Mouse (Mus musculus): ENCODE results near the gene Abca7. TPM values are rescaled to one million over a fixed set of nuclear protein-coding genes. Genes with fewer than 3 reads are reported as not detected.

Abca7 gene
- polyA plus RNA-seq, 1 experiment from 2014 or later: 2.6 TPM

DNA sequence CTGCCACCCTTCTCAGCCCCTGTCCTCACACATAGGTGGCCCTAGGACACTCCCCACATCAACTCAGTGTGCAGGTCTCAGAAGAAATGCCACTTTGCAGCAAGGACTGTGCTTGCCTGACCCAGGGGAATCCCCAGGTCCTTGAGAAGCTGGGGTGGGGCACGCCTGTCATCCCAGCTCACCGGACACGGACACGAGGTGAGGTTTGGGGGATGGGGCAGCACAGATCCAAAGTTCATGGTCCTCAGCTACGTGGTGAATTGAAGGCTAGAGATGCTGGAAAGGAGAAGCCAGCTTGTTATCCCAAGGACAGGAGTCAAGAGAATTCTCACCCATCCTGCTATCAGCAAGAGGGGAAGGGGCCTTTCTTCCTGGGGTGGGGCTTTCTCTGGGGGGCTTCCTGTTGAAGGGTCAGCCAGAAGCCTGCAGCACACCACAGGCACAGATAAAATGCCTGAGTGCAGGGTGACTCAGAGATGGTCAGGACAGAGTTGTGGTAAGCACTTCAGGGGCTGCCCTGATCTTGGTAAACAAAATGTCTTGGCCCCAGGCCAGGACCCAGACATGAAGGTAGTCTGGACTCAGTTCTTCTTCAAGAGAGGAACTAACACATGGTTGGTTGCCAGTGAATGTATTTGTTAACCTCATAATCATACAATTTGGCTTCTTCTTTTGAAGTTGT, 36.6 kb downstream of the Abca7 start:
- 27% methylated on average over 5 of the region's 5 CpGs for WGBS
- peak overlapping the region; percentile 3; the same call in 1 of the 2 replicates for H3K4me2 ChIP-seq (replicated peaks; ENCODE audit: low read depth)
- no peak for TF ChIP-seq EP300 (optimal IDR thresholded peaks at IDR 0.05)
- TF ChIP-seq CTCF (IDR thresholded peaks at IDR 0.05; ENCODE audit: low read depth): no peak
- no peak overlapping the region for H3K4me3 ChIP-seq (ENCODE audit: low read depth, low read length)
- H3K36me3 ChIP-seq (ENCODE audit: control insufficient read depth, insufficient read depth, low read length): peaks cover 18% of the 10 kb centered on the region
- H3K9ac ChIP-seq (ENCODE audit: low read length): 0 out of 2 replicates have a peak overlapping the region, but pooled peaks have one; percentile 35
- peak overlapping the region; percentile 85 for H3K27ac ChIP-seq (replicated peaks)
- H3K4me1 ChIP-seq (replicated peaks; ENCODE audit: control insufficient read depth, insufficient read depth): peaks cover 10% of the 10 kb centered on the region; the same call in 1 of the 2 replicates
- H3K9me3 ChIP-seq (ENCODE audit: control insufficient read depth, low read length): no peaks in the 10 kb centered on the region
- DNase-seq (ENCODE audit: low spot score) (peak; percentile 53), ATAC-seq (ENCODE audit: low FRiP score, low TSS enrichment) (peak; percentile 38)
- no peaks in the 10 kb centered on the region for H3K27me3 ChIP-seq (ENCODE audit: control insufficient read depth, insufficient read depth, low read length)

DNA sequence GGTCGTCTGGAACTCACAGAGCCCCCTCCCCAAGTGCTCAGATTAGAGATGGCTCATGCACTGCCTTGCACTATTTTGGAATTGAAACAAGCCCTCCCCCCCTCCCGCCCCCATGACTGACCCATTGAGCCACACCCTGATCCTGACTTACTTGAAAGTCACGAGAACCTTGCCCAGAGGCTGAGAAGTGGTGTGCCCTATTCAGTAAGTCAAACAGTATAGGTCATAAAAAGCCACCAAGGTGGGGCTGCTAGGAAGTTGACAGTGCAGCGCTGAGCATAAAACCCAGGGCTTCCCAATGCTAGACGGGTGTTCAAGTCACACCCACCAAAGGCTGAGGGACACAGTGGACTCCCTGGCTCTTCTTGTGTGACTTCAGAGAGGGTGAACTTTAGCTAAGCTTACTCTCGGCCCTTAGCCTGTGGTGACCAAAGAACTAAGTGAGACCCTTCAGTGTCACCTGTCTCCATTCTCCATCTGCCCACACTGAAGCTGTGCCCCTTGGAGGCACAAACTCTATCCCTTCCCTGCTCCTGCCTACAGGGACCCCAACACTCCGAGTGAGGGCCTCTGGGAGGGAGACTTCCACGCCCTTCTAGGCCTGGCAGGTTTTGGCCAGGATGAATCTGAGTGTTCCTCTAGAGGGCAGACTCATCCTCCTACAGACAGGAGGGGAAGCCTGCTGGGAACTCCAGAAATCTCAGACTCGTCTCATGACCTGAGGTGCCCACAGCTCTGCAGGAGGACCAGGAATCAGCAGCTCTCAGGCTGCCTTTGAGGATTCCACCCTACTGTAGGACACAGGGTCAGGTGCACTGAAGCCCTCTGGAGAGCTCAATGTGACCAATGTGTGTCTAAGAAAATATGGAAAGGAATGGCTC, 37.5 kb downstream of the Abca7 start:
- H3K4me2 ChIP-seq (replicated peaks; ENCODE audit: low read depth): peak overlapping the region; percentile 3; the same call in 1 of the 2 replicates

DNA sequence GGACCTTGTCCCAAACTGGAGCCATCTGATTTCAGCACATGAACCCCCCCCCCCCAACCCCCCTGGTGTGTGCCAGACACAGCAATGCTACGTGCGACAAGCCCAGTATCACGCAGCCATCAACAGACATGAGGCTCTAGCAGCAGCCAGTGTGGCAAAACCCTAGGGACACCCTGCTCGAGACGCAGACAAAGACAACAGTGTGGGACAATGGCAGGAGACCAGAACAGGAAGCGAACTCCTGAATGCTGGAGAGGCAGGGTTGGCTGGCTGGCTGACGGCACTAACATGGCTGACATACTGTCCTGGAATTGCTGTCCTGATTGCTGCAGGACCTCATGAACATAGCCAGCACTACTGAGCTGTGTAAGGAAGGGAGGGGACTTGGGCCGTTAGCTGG, 38.9 kb downstream of the Abca7 start:
- H3K4me3 ChIP-seq (ENCODE audit: low read depth, low read length): no peak overlapping the region
- no peaks in the 10 kb centered on the region for H3K9me3 ChIP-seq (ENCODE audit: control insufficient read depth, low read length)
- H3K27me3 ChIP-seq (ENCODE audit: control insufficient read depth, insufficient read depth, low read length): no peaks in the 10 kb centered on the region
- ATAC-seq (ENCODE audit: low FRiP score, low TSS enrichment) (no peak), DNase-seq (ENCODE audit: low spot score) (no peak)
- H3K4me2 ChIP-seq (replicated peaks; ENCODE audit: low read depth): no peak overlapping the region
- H3K36me3 ChIP-seq (ENCODE audit: control insufficient read depth, insufficient read depth, low read length): peaks cover 18% of the 10 kb centered on the region
- H3K4me1 ChIP-seq (replicated peaks; ENCODE audit: control insufficient read depth, insufficient read depth): peaks cover 14% of the 10 kb centered on the region; the same call in 1 of the 2 replicates
- peak overlapping the region; percentile 45; the same call in 1 of the 2 replicates for H3K27ac ChIP-seq (replicated peaks)
- WGBS: 86% methylated on average over 8 of the region's 8 CpGs
- H3K9ac ChIP-seq (ENCODE audit: low read length): 0 out of 2 replicates have a peak overlapping the region, but pooled peaks have one; percentile 13
- no peak for TF ChIP-seq CTCF (IDR thresholded peaks at IDR 0.05; ENCODE audit: low read depth)
- no peak for TF ChIP-seq EP300 (optimal IDR thresholded peaks at IDR 0.05)

More for the DNA sequence above, 37.5 kb downstream of the Abca7 start:
- no peaks in the 10 kb centered on the region for H3K27me3 ChIP-seq (ENCODE audit: control insufficient read depth, insufficient read depth, low read length)
- H3K27ac ChIP-seq (replicated peaks): peak overlapping the region; percentile 85
- H3K4me1 ChIP-seq (replicated peaks; ENCODE audit: control insufficient read depth, insufficient read depth): peaks cover 14% of the 10 kb centered on the region; the same call in 1 of the 2 replicates
- H3K4me3 ChIP-seq (ENCODE audit: low read depth, low read length): no peak overlapping the region
- ATAC-seq (ENCODE audit: low FRiP score, low TSS enrichment): peak; percentile 55
- 23% methylated on average over 9 of the region's 9 CpGs for WGBS
- DNase-seq (ENCODE audit: low spot score): peak; percentile 56
- H3K36me3 ChIP-seq (ENCODE audit: control insufficient read depth, insufficient read depth, low read length): peaks cover 18% of the 10 kb centered on the region
- H3K9me3 ChIP-seq (ENCODE audit: control insufficient read depth, low read length): no peaks in the 10 kb centered on the region
- peak overlapping the region; percentile 23; the same call in 1 of the 2 replicates for H3K9ac ChIP-seq (ENCODE audit: low read length)
- peak; percentile 79 for TF ChIP-seq CTCF (IDR thresholded peaks at IDR 0.05; ENCODE audit: low read depth)
- no peak for TF ChIP-seq EP300 (optimal IDR thresholded peaks at IDR 0.05)

DNA sequence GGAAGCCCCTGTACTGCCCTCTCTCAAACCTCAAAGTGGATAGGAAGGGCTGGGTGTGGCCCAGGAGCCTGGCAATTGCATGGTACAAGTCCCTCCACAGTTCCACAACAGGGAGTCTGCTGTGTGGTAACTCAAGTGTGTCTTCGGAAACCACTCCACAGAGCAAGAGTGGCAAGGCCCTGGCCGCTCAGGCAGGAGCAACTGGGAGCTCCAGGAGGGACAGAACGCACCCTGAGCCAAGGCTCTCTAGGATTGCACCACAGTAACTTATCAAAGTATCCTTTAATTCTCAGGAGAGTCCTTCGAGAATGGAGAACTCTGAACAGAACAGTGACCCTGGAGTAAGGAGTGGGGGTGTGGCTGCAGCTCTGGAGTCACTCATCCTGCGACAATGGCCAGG, 39.4 kb downstream of the Abca7 start:
- H3K4me1 ChIP-seq (replicated peaks; ENCODE audit: control insufficient read depth, insufficient read depth): peaks cover 14% of the 10 kb centered on the region; the same call in 1 of the 2 replicates
- TF ChIP-seq EP300 (optimal IDR thresholded peaks at IDR 0.05) (no peak), CTCF (IDR thresholded peaks at IDR 0.05; ENCODE audit: low read depth) (no peak)
- DNase-seq (ENCODE audit: low spot score) (no peak), ATAC-seq (ENCODE audit: low FRiP score, low TSS enrichment) (no peak)
- peak overlapping the region; percentile 45; the same call in 1 of the 2 replicates for H3K27ac ChIP-seq (replicated peaks)
- no peak overlapping the region for H3K9ac ChIP-seq (ENCODE audit: low read length)
- H3K36me3 ChIP-seq (ENCODE audit: control insufficient read depth, insufficient read depth, low read length): peaks cover 18% of the 10 kb centered on the region
- no peak overlapping the region for H3K4me3 ChIP-seq (ENCODE audit: low read depth, low read length)
- no peaks in the 10 kb centered on the region for H3K9me3 ChIP-seq (ENCODE audit: control insufficient read depth, low read length)
- 88% methylated on average over 5 of the region's 5 CpGs for WGBS
- H3K4me2 ChIP-seq (replicated peaks; ENCODE audit: low read depth): no peak overlapping the region
- no peaks in the 10 kb centered on the region for H3K27me3 ChIP-seq (ENCODE audit: control insufficient read depth, insufficient read depth, low read length)

DNA sequence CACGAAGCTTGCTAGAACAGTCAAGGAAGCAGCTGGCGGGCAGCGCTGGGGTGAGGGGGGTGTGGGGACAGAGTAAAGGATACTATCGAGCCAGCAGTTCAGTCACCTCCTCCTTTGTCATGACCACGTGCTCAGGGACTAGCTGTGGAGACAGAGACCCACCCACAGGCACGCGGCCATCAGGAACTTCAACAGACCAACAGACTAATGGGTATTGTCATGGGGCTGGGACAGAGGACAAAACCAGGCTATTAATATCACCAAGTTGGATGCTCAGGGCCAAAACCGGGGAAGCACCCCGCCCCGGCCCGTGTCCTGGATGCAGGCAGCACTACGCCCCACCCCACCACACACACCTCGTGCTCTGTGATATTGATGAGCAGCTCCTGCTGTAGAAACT, 40.5 kb downstream of the Abca7 start:
- TF ChIP-seq EP300 (optimal IDR thresholded peaks at IDR 0.05) (no peak), CTCF (IDR thresholded peaks at IDR 0.05; ENCODE audit: low read depth) (no peak)
- WGBS: 87% methylated on average over 13 of the region's 13 CpGs
- Histone ChIP-seq H3K27ac (replicated peaks) (no peak overlapping the region), H3K4me2 (replicated peaks; ENCODE audit: low read depth) (no peak overlapping the region), H3K36me3 (ENCODE audit: control insufficient read depth, insufficient read depth, low read length) (peaks cover 18% of the 10 kb centered on the region), H3K4me3 (ENCODE audit: low read depth, low read length) (no peak overlapping the region), H3K4me1 (replicated peaks; ENCODE audit: control insufficient read depth, insufficient read depth) (peaks cover 14% of the 10 kb centered on the region; the same call in 1 of the 2 replicates), H3K9me3 (ENCODE audit: control insufficient read depth, low read length) (no peaks in the 10 kb centered on the region), H3K9ac (ENCODE audit: low read length) (no peak overlapping the region), H3K27me3 (ENCODE audit: control insufficient read depth, insufficient read depth, low read length) (no peaks in the 10 kb centered on the region)
- ATAC-seq (ENCODE audit: low FRiP score, low TSS enrichment): no peak
- no peak for DNase-seq (ENCODE audit: low spot score)
